Comparison of ENCODE assay signal across 11 mouse cellular contexts in the genomic region with DNA sequence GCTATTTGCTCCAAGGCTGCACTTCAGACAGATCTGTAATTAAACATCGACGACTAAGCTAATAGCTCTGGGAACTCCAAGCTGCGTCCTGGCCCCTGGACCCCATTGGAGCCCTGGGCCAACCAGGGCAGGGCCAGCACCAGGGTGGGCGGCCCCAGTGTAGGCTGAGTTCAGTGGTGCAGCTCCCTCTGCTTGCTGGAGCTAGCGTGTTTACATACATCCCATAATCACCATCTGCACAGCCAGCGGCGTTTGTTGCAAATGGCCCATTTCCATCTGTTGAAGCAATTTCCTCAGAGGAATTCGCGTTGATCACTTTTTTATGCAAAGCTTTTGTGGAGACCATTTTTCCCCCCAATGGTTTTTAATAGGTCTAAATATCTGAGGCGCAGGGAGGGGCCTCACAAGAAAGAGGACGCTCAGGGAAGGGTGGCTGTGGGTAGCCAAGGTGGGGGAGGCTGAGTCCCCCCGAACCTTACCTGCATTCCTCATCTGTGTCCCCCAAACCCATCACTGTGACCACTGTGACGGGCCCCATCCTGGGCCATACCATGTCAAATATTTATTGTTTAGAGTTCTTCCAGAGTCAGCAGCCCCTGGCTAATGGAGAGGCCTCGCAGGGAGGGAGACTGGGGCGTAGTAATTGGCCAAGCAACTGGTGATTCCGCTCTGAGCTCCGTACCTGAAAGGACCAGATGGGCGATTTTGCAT.
DNase-seq lines count a peak whose midpoint lies in the region; ATAC-seq and TF ChIP-seq lines count a peak whose summit lies in the region.
"Had no signal": no experiment of that assay in that cellular context is flagged by ENCODE, and none has a peak within 500 bp of the region (broad histone marks: within the 10 kb centered on the region; RNA-seq: fewer than 3 reads in every experiment).

No protein-coding gene starts in this region.

- 0 out of 2 replicates have a peak, but pooled peaks cover 5% of the 10 kb centered on the region for H3K4me1 ChIP-seq in kidney, postnatal 0 days (replicated peaks; ENCODE audit: insufficient read depth, low read length)
- H3K4me1 ChIP-seq in forebrain, embryonic 11.5 days (replicated peaks; ENCODE audit: control insufficient read depth, insufficient read depth, low read length), result peaks cover 8% of the 10 kb centered on the region; the same call in 1 of the 2 replicates
- H3K4me1 ChIP-seq in intestine, embryonic 16.5 days (ENCODE audit: control insufficient read depth, insufficient read depth, low read length), result peaks cover 7% of the 10 kb centered on the region; the same call in 1 of the 2 replicates
- H3K4me1 ChIP-seq in neural tube, embryonic 13.5 days (replicated peaks), result peaks cover 40% of the 10 kb centered on the region

- no peak overlapping the region for H3K27ac ChIP-seq in kidney, postnatal 0 days
- H3K27ac ChIP-seq in forebrain, embryonic 11.5 days (ENCODE audit: low read depth, low read length), result no peak overlapping the region
- H3K27ac ChIP-seq in intestine, embryonic 16.5 days (ENCODE audit: low read length), result peak overlapping the region; percentile 62; the same call in 1 of the 2 replicates
- peak overlapping the region; percentile 52 for H3K27ac ChIP-seq in neural tube, embryonic 13.5 days (replicated peaks)

- WGBS in kidney, postnatal 0 days, result 31% methylated on average over 18 of the region's 18 CpGs
- 41% methylated on average over 18 of the region's 18 CpGs for WGBS in forebrain, embryonic 11.5 days
- WGBS in intestine, embryonic 16.5 days, result 31% methylated on average over 18 of the region's 18 CpGs
- WGBS in neural tube, embryonic 13.5 days, result 23% methylated on average over 18 of the region's 18 CpGs

- ATAC-seq in kidney, postnatal 0 days (replicated peaks; ENCODE audit: low FRiP score, low read depth), result no peak; the same call in 1 of the 2 replicates
- peak; percentile 82 for ATAC-seq in forebrain, embryonic 11.5 days (replicated peaks; ENCODE audit: low FRiP score)
- ATAC-seq in intestine, embryonic 16.5 days, result peak; percentile 67
- peak; percentile 70 for ATAC-seq in neural tube, embryonic 13.5 days (ENCODE audit: low read depth)
- ATAC-seq: liver, postnatal 0 days had no signal

- H3K4me2 ChIP-seq in kidney, postnatal 0 days (ENCODE audit: low read length), result no peak overlapping the region
- H3K4me2 ChIP-seq in forebrain, embryonic 11.5 days (ENCODE audit: low read depth, low read length, severe bottlenecking), result no peak overlapping the region
- H3K4me2 ChIP-seq in intestine, embryonic 16.5 days (ENCODE audit: low read depth, low read length), result no peak overlapping the region
- peak overlapping the region; percentile 11 for H3K4me2 ChIP-seq in neural tube, embryonic 13.5 days

- no peak overlapping the region for H3K9ac ChIP-seq in kidney, postnatal 0 days (ENCODE audit: low read depth, low read length)
- H3K9ac ChIP-seq in forebrain, embryonic 11.5 days (ENCODE audit: low read length), result no peak overlapping the region
- H3K9ac ChIP-seq in intestine, embryonic 16.5 days (ENCODE audit: low read depth, low read length), result no peak overlapping the region
- H3K9ac ChIP-seq in neural tube, embryonic 13.5 days, result no peak overlapping the region
- H3K9ac ChIP-seq: liver, postnatal 0 days had no signal

- no peaks in the 10 kb centered on the region for H3K9me3 ChIP-seq in kidney, postnatal 0 days (replicated peaks; ENCODE audit: low read length)
- no peaks in the 10 kb centered on the region for H3K9me3 ChIP-seq in forebrain, embryonic 11.5 days (ENCODE audit: control insufficient read depth, low read length)
- H3K9me3 ChIP-seq in intestine, embryonic 16.5 days (ENCODE audit: control insufficient read depth, low read length), result no peaks in the 10 kb centered on the region
- no peaks in the 10 kb centered on the region for H3K9me3 ChIP-seq in neural tube, embryonic 13.5 days

- no peak overlapping the region for H3K4me3 ChIP-seq in kidney, postnatal 0 days (replicated peaks; ENCODE audit: low read depth, low read length)
- no peak overlapping the region for H3K4me3 ChIP-seq in forebrain, embryonic 11.5 days (ENCODE audit: low read depth, low read length)
- H3K4me3 ChIP-seq in intestine, embryonic 16.5 days (ENCODE audit: low read length), result no peak overlapping the region
- no peak overlapping the region for H3K4me3 ChIP-seq in neural tube, embryonic 13.5 days

- no peaks in the 10 kb centered on the region for H3K36me3 ChIP-seq in kidney, postnatal 0 days (ENCODE audit: insufficient read depth, low read length)
- no peaks in the 10 kb centered on the region for H3K36me3 ChIP-seq in forebrain, embryonic 11.5 days (ENCODE audit: control insufficient read depth, insufficient read depth, low read length)
- H3K36me3 ChIP-seq in intestine, embryonic 16.5 days (ENCODE audit: control insufficient read depth, insufficient read depth, low read length), result no peaks in the 10 kb centered on the region
- H3K36me3 ChIP-seq in neural tube, embryonic 13.5 days, result no peaks in the 10 kb centered on the region

- H3K27me3 ChIP-seq in kidney, postnatal 0 days (ENCODE audit: insufficient read depth, low read length), result 0 out of 2 replicates have a peak, but pooled peaks cover 5% of the 10 kb centered on the region
- H3K27me3 ChIP-seq in forebrain, embryonic 11.5 days (ENCODE audit: control insufficient read depth, insufficient read depth, low read length), result no peaks in the 10 kb centered on the region
- no peaks in the 10 kb centered on the region for H3K27me3 ChIP-seq in intestine, embryonic 16.5 days (replicated peaks; ENCODE audit: control insufficient read depth, insufficient read depth, low read length)
- peaks cover 12% of the 10 kb centered on the region for H3K27me3 ChIP-seq in neural tube, embryonic 13.5 days

- peak; percentile 72 for DNase-seq in kidney, postnatal 0 days (ENCODE audit: low spot score)
- DNase-seq in kidney, postnatal 36 days, result no peak
- DNase-seq in forebrain, embryonic 11.5 days (ENCODE audit: low spot score), result peak; percentile 66
- DNase-seq in adrenal gland, postnatal 14 days, result no peak
- DNase-seq in thymus, postnatal 0 days (ENCODE audit: low spot score), result no peak
- DNase-seq in c-Kit-positive CD71-positive TER-119-positive erythroid progenitor cells, embryonic 14.5 days (ENCODE audit: low spot score), result no peak
- DNase-seq: cerebellum, adult 18-20 months; layer of hippocampus, postnatal 36 days; liver, postnatal 0 days had no signal

- peak; percentile 28; the same call in 1 of the 2 replicates for TF ChIP-seq CTCF in kidney, postnatal 0 days (IDR thresholded peaks at IDR 0.05; ENCODE audit: low read depth)

Comparison
In these comparisons a context has a peak if more than half of its experiments do, and no peak if none do; other contexts are left out.
1. DNase-seq: peak in kidney, postnatal 0 days (single experiment) and forebrain, embryonic 11.5 days (single experiment); none in kidney, postnatal 36 days (0 of 2), adrenal gland, postnatal 14 days (single experiment), thymus, postnatal 0 days (single experiment) and c-Kit-positive CD71-positive TER-119-positive erythroid progenitor cells, embryonic 14.5 days (single experiment).
2. H3K27ac ChIP-seq: peak in intestine, embryonic 16.5 days (single experiment) and neural tube, embryonic 13.5 days (single experiment); none in kidney, postnatal 0 days (single experiment) and forebrain, embryonic 11.5 days (single experiment).